Mouse (Mus musculus): ENCODE data around the gene Cul3. TPM values are rescaled to one million over a fixed set of nuclear protein-coding genes. Genes with fewer than 3 reads are reported as not detected.

Gene Cul3
- polyA plus RNA-seq, 1 experiment from 2014 or later, result 37.5 TPM

Other genes starting within 250 kb of the Cul3 start
- gene Fam124b, start 122.0 kb downstream of the Cul3 start, polyA plus RNA-seq (2016; fragmentation: Nextera tagmentation; extraction: Ambion mirVana), result 0.53 and 0.70 TPM in 2 replicates
- gene Gm45261, start 121.0 kb upstream of the Cul3 start, polyA plus RNA-seq (2016; fragmentation: Nextera tagmentation; extraction: Ambion mirVana), result not detected in 2 replicates